ENCODE assay signal across 12 mouse cellular contexts in the genomic region with DNA sequence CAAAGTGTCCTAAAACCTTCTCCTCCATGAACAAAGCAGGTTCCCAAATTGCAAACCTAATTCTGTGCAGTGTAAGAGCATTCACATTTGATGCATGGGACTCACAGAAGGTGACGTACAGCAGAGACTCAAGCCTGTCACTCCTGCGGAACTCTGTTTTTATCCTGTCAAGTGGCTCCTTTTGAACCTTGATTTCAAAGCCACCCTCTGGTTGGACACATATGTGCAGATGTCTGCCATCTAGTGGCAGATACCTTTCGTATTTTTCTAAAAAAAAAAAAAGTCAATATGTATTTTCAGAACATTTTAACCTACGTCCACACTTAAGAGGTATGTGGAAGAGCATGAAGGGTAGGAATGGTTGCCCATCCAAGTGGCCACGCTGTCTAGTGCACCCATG. TPM values are rescaled to one million over a fixed set of nuclear protein-coding genes. Genes with fewer than 3 reads are reported as not detected.
A peak's percentile ranks its signal among the peaks of the same experiment; 100 is the strongest.
DNase-seq lines count a peak whose midpoint lies in the region; ATAC-seq and TF ChIP-seq lines count a peak whose summit lies in the region.
"Had no signal": no experiment of that assay in that cellular context is flagged by ENCODE, and none has a peak within 500 bp of the region (broad histone marks: within the 10 kb centered on the region; RNA-seq: fewer than 3 reads in every experiment).

No protein-coding gene starts in this region.

- no peak overlapping the region for H3K27ac ChIP-seq in layer of hippocampus, adult 2 months
- no peak overlapping the region for H3K27ac ChIP-seq in forebrain, embryonic 16.5 days (ENCODE audit: low read length)
- H3K27ac ChIP-seq: embryonic facial prominence, embryonic 15.5 days; heart, embryonic 15.5 days; kidney, embryonic 15.5 days; neural tube, embryonic 12.5 days had no signal

- H3K9me3 ChIP-seq in forebrain, embryonic 16.5 days (ENCODE audit: control insufficient read depth, low read length) = no peaks in the 10 kb centered on the region
- H3K9me3 ChIP-seq: embryonic facial prominence, embryonic 15.5 days; heart, embryonic 15.5 days; kidney, embryonic 15.5 days; megakaryocyte, embryonic 14.5 days; neural tube, embryonic 12.5 days had no signal

- TF ChIP-seq CTCF in layer of hippocampus, adult 2 months (conservative IDR thresholded peaks at IDR 0.05) = peak; percentile 72

- no peak for DNase-seq in layer of hippocampus, adult 2 months (ENCODE audit: low spot score in 2 of 2)
- DNase-seq in layer of hippocampus, adult 9-11 months = no peak
- DNase-seq in T-cell, adult 2 months (ENCODE audit: low spot score) = peak; percentile 48
- peak; percentile 79 for DNase-seq in naive thymus-derived CD4-positive, alpha-beta T cell, adult 2 months (ENCODE audit: low read depth)
- DNase-seq in adrenal gland, adult 18-20 months (ENCODE audit: low spot score in 2 of 2) = no peak

- no peak overlapping the region for H3K4me2 ChIP-seq in forebrain, embryonic 16.5 days (ENCODE audit: low read length)
- H3K4me2 ChIP-seq: embryonic facial prominence, embryonic 15.5 days; heart, embryonic 15.5 days; kidney, embryonic 15.5 days; neural tube, embryonic 12.5 days had no signal

- no peak overlapping the region for H3K9ac ChIP-seq in forebrain, embryonic 16.5 days (replicated peaks; ENCODE audit: low read depth, low read length)
- H3K9ac ChIP-seq: embryonic facial prominence, embryonic 15.5 days; heart, embryonic 15.5 days; kidney, embryonic 15.5 days; neural tube, embryonic 12.5 days had no signal

- H3K36me3 ChIP-seq in forebrain, embryonic 16.5 days (ENCODE audit: control insufficient read depth, insufficient read depth) = no peaks in the 10 kb centered on the region
- H3K36me3 ChIP-seq: embryonic facial prominence, embryonic 15.5 days; heart, embryonic 15.5 days; kidney, embryonic 15.5 days; neural tube, embryonic 12.5 days had no signal

- ATAC-seq in CD4-positive, CD25-positive, alpha-beta regulatory T cell, adult 4 months = peak; percentile 93
- ATAC-seq in forebrain, embryonic 16.5 days = no peak

- WGBS in forebrain, embryonic 16.5 days = 75% methylated on average over 5 of the region's 5 CpGs

- no peaks in the 10 kb centered on the region for H3K4me1 ChIP-seq in forebrain, embryonic 16.5 days (replicated peaks; ENCODE audit: control insufficient read depth, insufficient read depth, low read length)
- H3K4me1 ChIP-seq: embryonic facial prominence, embryonic 15.5 days; heart, embryonic 15.5 days; kidney, embryonic 15.5 days; megakaryocyte, embryonic 14.5 days; neural tube, embryonic 12.5 days had no signal

- no peak overlapping the region for H3K4me3 ChIP-seq in layer of hippocampus, adult 2 months
- no peak overlapping the region for H3K4me3 ChIP-seq in forebrain, embryonic 16.5 days (replicated peaks; ENCODE audit: low read length)
- H3K4me3 ChIP-seq: embryonic facial prominence, embryonic 15.5 days; heart, embryonic 15.5 days; kidney, embryonic 15.5 days; megakaryocyte, embryonic 14.5 days; neural tube, embryonic 12.5 days had no signal

- H3K27me3 ChIP-seq in forebrain, embryonic 16.5 days (replicated peaks; ENCODE audit: control insufficient read depth, insufficient read depth, low read length) = no peaks in the 10 kb centered on the region
- H3K27me3 ChIP-seq: embryonic facial prominence, embryonic 15.5 days; heart, embryonic 15.5 days; megakaryocyte, embryonic 14.5 days; neural tube, embryonic 12.5 days had no signal

RNA-seq across cellular contexts. Expression of a gene that starts 16.3 kb away (rescaled TPM):
- 10 to 100 TPM; 43.0 to 49.6 TPM for total RNA-seq in layer of hippocampus, adult 2 months (2021)
- polyA plus RNA-seq in CD4-positive, CD25-positive, alpha-beta regulatory T cell, adult 4 months (2017; shearing (Covaris generic)) = under 1 TPM; 0.43 to 0.54 TPM
- 1 to 10 TPM; 2.4 to 2.9 TPM for total RNA-seq in adrenal gland, adult 18-20 months (2021)
- polyA plus RNA-seq in forebrain, embryonic 16.5 days (2015; fragmentation: Nextera tagmentation; extraction: Ambion mirVana) = 1.0 and 2.2 TPM in 2 replicates

Comparison
In these comparisons a context has a peak if more than half of its experiments do, and no peak if none do; other contexts are left out.
1. DNase-seq: peak in T-cell, adult 2 months (single experiment) and naive thymus-derived CD4-positive, alpha-beta T cell, adult 2 months (single experiment); none in layer of hippocampus, adult 2 months (0 of 2), layer of hippocampus, adult 9-11 months (single experiment) and adrenal gland, adult 18-20 months (0 of 2).
2. RNA of a gene that starts 16.3 kb away (total RNA-seq): 43.0 to 49.6 TPM in layer of hippocampus, adult 2 months; 2.4 to 2.9 TPM in adrenal gland, adult 18-20 months; every median in the first group is over 10 times any median in the second.